Mouse (Mus musculus) heart, embryonic 10.5 days (tissue): ENCODE measurements around the gene Tmem88. TPM values are rescaled to one million over a fixed set of nuclear protein-coding genes. Genes with fewer than 3 reads are reported as not detected.

Experiments
- DNase-seq: peaks from one replicate; pipeline ENCODE4 v3.0.0-alpha.2; 2017; ENCODE audit warnings: low spot score
- H3K27ac ChIP-seq: fragments of 300-500 bp; sonication (generic); 2 replicates; pipeline ENCODE4 v1.5.1; 2016; ENCODE audit warnings: mild to moderate bottlenecking
- H3K27me3 ChIP-seq: fragments of 300-500 bp; sonication (generic); 2 replicates; pipeline ENCODE4 v1.6.1; 2016; ENCODE audit warnings: mild to moderate bottlenecking; ENCODE audit not compliant: poor library complexity, insufficient read depth, severe bottlenecking
- H3K36me3 ChIP-seq: fragments of 300-500 bp; sonication (generic); 2 replicates; pipeline ENCODE4 v1.6.1; 2016; ENCODE audit warnings: mild to moderate bottlenecking, moderate library complexity
- H3K4me1 ChIP-seq: fragments of 300-500 bp; sonication (generic); 2 replicates; pipeline ENCODE4 v1.6.1; 2016; ENCODE audit warnings: mild to moderate bottlenecking
- H3K4me3 ChIP-seq: fragments of 300-500 bp; sonication (generic); 2 replicates; pipeline ENCODE4 v1.5.1; 2016; ENCODE audit warnings: mild to moderate bottlenecking, moderate library complexity
- H3K9me3 ChIP-seq: fragments of 300-500 bp; sonication (generic); 2 replicates; pipeline ENCODE4 v1.6.1; 2016; ENCODE audit warnings: mild to moderate bottlenecking, moderate library complexity
- WGBS: fragments of 180-500 bp; shearing (Covaris S2); methylation state at CpG from one replicate; pipeline ENCODE4 v1.1.7; 2016; 5-methylcytosine and 5-hydroxymethylcytosine counted together
- polyA plus RNA-seq: library from polyadenylated mRNA; unstranded; fragments of >200 nt; fragmentation: Nextera tagmentation; extraction: Ambion mirVana; gene quantifications from 2 replicates; pipeline ENCODE4 v1.2.1, GENCODE M21; 2016

The Tmem88 gene
- polyA plus RNA-seq, 1 experiment from 2014 or later = 52.5 TPM

DNA sequence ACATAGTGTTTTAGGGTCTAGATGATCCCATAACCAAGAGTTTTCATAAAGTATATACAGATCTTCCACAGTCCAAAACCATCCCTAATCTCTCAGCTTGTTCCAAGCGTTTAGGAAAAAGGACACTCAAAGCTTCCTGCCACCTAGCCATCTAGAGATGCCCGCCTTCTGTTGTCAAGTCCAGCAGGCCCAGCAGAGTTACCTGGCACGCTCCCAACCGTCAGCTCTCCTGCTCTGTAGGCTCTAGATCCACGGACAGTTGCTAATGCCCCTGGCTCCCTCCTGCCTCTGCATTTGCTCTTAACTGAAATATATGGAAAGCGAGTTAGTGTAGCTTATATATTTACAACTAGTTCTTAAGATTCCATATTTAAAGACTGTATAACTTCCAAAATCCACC lies 16.7 kb downstream of the Tmem88 start:
- 80% methylated on average over 6 of the region's 6 CpGs for WGBS
- DNase-seq = no peak
- Histone ChIP-seq H3K36me3 (peaks cover 3% of the 10 kb centered on the region; the same call in 1 of the 2 replicates), H3K27ac (no peak overlapping the region), H3K4me3 (no peak overlapping the region), H3K4me1 (peaks cover 20% of the 10 kb centered on the region), H3K9me3 (no peaks in the 10 kb centered on the region), H3K27me3 (no peaks in the 10 kb centered on the region)

DNA sequence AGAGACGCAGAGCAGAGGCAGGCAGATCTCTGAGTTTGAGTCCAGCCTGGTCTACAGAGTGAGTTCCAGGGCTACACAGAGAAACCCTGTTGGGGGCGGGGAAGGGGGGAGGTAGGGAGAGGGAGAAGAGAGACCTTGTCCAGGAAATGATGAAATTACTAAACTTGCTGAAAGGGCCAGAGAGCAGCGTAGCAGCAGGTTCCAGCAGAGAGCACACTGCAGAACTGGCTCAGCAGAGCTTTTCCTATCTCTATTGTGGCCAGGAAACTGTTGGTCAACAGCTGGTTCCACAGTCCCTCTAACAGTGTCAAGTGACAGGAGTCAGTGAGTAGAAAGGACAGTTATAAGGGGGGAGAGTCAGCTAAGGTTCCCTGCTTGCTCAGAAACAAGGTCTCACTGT lies 18.4 kb downstream of the Tmem88 start:
- no peak overlapping the region for H3K4me3 ChIP-seq
- H3K4me1 ChIP-seq = peaks cover 20% of the 10 kb centered on the region
- no peak for DNase-seq
- H3K27ac ChIP-seq = no peak overlapping the region
- H3K27me3 ChIP-seq = no peaks in the 10 kb centered on the region
- WGBS = 74% methylated on average over 3 of the region's 3 CpGs
- peaks cover 7% of the 10 kb centered on the region; the same call in 1 of the 2 replicates for H3K36me3 ChIP-seq
- H3K9me3 ChIP-seq = no peaks in the 10 kb centered on the region

DNA sequence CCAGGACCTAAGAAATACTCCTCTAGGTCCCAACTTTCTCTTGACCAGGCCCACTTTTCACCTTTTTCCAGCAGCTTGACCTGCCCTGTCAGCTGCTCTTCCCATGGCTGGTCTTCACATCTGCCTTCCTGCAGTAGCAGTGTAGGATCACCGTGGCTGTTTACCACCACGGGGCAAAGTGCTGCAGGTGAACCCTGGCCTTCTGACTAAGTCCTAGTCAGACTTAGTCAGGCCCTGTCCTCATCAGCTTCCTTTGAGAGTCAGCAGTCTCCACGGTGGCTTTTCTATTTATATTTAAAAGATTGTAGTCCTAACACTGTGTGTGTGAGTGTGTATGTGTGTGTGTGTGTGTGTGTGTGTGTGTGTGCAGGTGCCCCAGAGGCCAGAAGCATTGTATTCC lies 20.3 kb downstream of the Tmem88 start:
- H3K36me3 ChIP-seq = peaks cover 12% of the 10 kb centered on the region; the same call in 1 of the 2 replicates
- no peak for DNase-seq
- WGBS = 75% methylated on average over 3 of the region's 3 CpGs
- no peak overlapping the region for H3K4me3 ChIP-seq
- no peak overlapping the region for H3K27ac ChIP-seq
- H3K27me3 ChIP-seq = no peaks in the 10 kb centered on the region
- no peaks in the 10 kb centered on the region for H3K9me3 ChIP-seq
- peaks cover 24% of the 10 kb centered on the region for H3K4me1 ChIP-seq

DNA sequence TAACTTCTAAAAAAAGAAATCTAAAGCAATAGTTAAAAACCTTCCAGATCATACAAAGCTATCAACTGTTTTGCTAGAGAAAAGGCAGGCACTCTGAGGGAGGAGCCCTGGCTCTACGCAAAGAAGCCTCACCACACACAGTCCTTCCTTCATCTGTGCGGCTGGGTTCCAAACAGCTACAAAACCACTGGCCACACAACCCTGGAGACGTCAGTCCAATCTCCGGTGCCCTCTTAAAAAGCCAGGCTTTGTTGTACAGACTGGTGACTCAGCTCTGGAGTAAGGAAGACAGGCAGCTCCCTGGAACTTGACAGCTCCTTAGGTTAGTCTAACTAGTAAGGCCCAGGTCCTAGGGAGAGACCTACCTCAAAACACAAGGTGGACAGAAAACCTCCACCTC lies 22.4 kb downstream of the Tmem88 start:
- Histone ChIP-seq H3K9me3 (no peaks in the 10 kb centered on the region), H3K4me3 (no peak overlapping the region), H3K27me3 (no peaks in the 10 kb centered on the region), H3K27ac (no peak overlapping the region), H3K4me1 (peaks cover 41% of the 10 kb centered on the region), H3K36me3 (peaks cover 13% of the 10 kb centered on the region; the same call in 1 of the 2 replicates)
- 86% methylated on average over 4 of the region's 4 CpGs for WGBS
- no peak for DNase-seq

DNA sequence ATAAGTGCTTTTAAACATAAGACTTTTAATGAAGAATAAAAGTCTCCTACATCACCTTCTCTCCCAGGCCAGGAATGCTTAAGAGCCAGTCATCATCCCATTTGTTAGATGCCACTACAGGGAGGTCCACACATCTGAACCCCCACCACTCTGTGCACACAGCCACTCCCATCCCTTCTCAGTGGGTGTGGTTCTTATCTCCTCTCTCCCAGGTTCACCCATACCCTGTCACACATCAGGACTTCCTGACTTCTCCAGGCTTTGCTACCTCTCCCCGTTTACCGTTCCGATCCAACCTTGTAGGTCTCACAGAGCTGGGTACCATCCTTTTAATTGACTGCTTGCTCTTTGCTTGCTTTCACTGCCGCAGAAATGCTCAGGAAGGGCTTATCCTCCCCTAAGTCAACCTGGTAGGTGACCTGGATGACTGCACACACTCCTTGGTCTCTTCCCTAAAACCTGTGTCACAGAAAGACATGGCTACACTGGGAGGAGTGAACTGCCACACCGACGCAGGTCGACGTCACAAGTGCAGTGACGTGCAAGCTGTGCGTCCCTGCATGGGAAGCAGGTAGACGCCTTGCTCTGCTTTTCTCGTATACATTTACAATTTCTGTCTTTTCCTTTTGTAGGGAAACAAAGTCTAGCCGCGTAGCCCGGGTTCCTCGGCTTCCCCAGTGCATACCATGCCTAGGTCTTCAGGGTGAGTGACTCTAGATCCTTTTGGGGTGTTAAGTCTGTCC lies 24.6 kb downstream of the Tmem88 start:
- no peak for DNase-seq
- Histone ChIP-seq H3K27ac (peak overlapping the region; percentile 42; the same call in 1 of the 2 replicates), H3K27me3 (no peaks in the 10 kb centered on the region), H3K4me1 (peaks cover 33% of the 10 kb centered on the region), H3K9me3 (no peaks in the 10 kb centered on the region), H3K36me3 (peaks cover 10% of the 10 kb centered on the region; the same call in 1 of the 2 replicates), H3K4me3 (peak overlapping the region; percentile 24; the same call in 1 of the 2 replicates)
- 84% methylated on average over 16 of the region's 16 CpGs for whole genome bisulfite sequencing

DNA sequence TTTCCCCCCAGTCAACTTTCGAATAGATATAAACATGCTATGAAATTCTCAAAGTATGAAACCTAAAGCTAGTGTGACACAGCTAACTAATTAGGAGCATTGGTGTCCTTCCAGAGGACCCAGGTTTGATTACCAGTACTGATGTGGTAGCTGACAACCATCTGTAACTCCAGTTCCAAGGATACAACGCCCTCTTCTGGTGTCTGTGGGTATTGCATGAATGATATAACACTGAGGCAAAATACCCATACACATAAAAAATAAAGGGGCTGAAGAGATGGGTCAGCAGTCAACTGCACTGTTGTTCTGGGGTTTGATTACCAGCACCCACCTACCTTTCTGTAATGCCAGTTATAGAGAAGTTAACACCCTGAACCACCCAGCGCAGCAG lies 25.3 kb downstream of the Tmem88 start:
- H3K36me3 ChIP-seq = peaks cover 10% of the 10 kb centered on the region; the same call in 1 of the 2 replicates
- 53% methylated on average over 3 of the region's 3 CpGs for WGBS

DNA sequence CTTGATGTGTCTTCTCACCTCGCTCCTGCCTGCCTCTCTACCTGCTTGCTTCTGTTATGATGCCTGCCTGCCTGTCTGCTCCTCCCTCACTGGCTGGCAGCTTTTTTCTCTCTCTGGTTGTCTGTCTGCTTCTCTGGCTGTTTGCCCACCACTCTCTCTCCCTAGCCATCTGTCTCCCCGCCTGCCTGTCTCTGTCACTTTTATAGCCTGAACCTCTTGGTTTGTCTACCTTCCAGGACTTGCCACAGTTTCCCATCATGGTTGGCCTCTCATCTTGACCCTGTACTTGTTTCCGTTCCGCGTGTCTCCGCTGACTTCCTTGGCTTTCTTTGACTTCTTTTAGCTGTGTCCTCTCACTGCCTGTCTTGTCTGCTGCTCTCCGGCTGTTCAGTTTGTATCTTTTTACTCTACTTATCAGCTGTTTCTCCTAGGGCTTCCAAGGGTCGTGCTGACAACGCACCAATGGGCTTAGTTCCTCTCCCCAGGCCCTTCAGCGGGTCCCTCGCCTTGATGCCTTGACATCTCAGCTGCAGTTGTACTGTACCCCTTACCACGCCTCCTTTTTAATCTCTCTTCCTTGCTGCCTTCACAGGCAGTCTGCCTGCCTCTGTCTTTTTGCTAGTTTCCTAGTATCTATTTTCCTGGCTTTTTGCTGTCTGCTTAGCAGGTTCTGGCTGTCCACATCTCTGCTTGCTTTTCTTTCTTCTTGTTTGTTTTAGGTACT lies 25.8 kb downstream of the Tmem88 start:
- Histone ChIP-seq H3K27ac (peak overlapping the region; percentile 76), H3K4me3 (peak overlapping the region; percentile 42), H3K4me1 (peaks cover 45% of the 10 kb centered on the region), H3K27me3 (no peaks in the 10 kb centered on the region), H3K9me3 (no peaks in the 10 kb centered on the region), H3K36me3 (peaks cover 10% of the 10 kb centered on the region; the same call in 1 of the 2 replicates)
- 20% methylated on average over 12 of the region's 12 CpGs for WGBS
- no peak for DNase-seq

More for the DNA sequence above, 25.3 kb downstream of the Tmem88 start:
- Histone ChIP-seq H3K4me3 (peak overlapping the region; percentile 42), H3K4me1 (peaks cover 39% of the 10 kb centered on the region), H3K9me3 (no peaks in the 10 kb centered on the region), H3K27me3 (no peaks in the 10 kb centered on the region), H3K27ac (peak overlapping the region; percentile 76; the same call in 1 of the 2 replicates)
- DNase-seq = no peak

DNA sequence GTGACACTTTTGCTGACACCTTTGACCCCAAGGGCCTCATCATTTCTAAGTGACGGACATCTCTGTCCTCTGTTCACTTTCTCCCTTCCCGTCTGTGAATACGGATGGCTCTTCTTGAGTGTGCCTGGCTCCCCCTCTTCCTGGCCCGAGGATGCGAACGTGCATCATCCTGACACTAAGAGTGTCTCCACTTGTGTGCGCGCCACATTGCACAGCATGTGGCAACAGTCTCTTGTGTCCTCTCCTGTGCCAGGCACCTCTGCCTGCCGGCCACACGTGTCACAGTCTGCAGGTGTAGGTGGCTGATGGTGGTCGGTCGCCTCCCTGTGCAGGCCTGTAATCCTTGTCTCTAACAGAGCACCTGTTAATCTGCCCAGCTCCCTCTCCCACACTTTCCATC lies 26.4 kb downstream of the Tmem88 start:
- H3K27ac ChIP-seq = peak overlapping the region; percentile 76
- H3K36me3 ChIP-seq = peaks cover 10% of the 10 kb centered on the region; the same call in 1 of the 2 replicates

DNA sequence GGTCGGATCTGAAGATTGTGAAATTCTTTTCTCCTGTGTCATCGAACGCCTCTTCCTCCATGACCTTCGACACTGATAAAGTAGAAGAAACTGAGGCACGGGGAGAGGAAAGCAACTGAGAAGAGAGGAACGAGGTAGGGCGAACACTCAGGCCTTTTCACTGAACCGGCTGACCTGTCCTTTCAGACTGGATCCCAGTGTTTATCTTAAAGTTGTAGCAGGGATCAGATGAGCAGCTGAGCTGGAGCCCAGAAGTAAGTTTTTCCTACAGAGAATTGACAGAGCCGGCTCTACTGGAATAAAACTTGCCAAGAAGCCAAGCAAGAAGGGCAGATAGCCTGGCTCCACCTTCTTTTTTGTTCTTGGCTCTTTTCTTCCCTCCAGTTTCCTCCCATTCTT lies 27.2 kb downstream of the Tmem88 start:
- DNase-seq = no peak
- Histone ChIP-seq H3K4me3 (peak overlapping the region; percentile 27; the same call in 1 of the 2 replicates), H3K36me3 (peaks cover 10% of the 10 kb centered on the region; the same call in 1 of the 2 replicates), H3K27me3 (no peaks in the 10 kb centered on the region), H3K9me3 (no peaks in the 10 kb centered on the region), H3K27ac (peak overlapping the region; percentile 76), H3K4me1 (peaks cover 52% of the 10 kb centered on the region)
- 13% methylated on average over 9 of the region's 9 CpGs for WGBS

More for the DNA sequence above, 26.4 kb downstream of the Tmem88 start:
- peaks cover 47% of the 10 kb centered on the region for H3K4me1 ChIP-seq
- 54% methylated on average over 12 of the region's 12 CpGs for WGBS
- H3K9me3 ChIP-seq = no peaks in the 10 kb centered on the region
- peak overlapping the region; percentile 42 for H3K4me3 ChIP-seq
- H3K27me3 ChIP-seq = no peaks in the 10 kb centered on the region
- no peak for DNase-seq

DNA sequence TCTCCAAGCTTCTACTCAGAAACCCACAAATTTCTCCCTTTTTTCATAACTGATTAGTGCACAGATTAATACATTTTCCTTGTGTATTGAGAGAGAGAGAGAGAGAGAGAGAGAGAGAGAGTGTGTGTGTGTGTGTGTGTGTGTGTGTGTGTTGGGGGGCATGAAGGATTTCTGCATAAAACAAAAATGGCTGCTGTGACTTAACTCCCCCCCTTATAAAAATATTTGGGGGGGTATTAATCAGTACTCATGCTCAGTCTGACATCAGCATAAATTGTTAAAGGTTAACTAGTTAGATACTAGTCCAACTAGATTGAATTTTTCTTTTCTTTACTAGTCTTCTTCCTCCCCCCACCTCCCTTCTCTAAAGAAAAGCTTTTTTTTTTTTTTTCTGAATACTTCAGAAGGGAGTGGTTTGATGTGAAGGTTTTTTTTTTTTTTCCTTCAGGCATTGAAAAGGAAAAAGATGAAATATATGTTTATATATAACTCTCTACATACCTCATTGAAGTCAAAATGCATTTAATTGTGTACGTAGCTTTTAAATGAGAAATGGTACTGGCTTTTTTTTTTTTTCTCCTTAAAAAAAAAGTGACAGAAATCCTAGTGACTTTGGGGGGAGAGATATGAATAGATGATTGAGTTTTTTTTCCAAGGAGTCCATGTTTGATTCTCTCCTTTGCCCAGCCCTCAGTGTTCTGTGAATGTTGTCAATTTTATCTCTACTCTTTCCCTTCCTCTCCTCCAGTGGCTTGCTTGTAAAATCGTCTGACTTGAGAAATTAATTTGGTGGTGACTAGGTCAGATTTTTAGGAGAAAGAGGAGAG lies 27.8 kb downstream of the Tmem88 start:
- H3K4me1 ChIP-seq = peaks cover 59% of the 10 kb centered on the region
- H3K4me3 ChIP-seq = peak overlapping the region; percentile 99
- H3K9me3 ChIP-seq = no peaks in the 10 kb centered on the region
- H3K27me3 ChIP-seq = no peaks in the 10 kb centered on the region
- peak overlapping the region; percentile 100 for H3K27ac ChIP-seq
- WGBS = 42% methylated on average over 2 of the region's 2 CpGs
- peaks cover 6% of the 10 kb centered on the region; the same call in 1 of the 2 replicates for H3K36me3 ChIP-seq
- no peak for DNase-seq

DNA sequence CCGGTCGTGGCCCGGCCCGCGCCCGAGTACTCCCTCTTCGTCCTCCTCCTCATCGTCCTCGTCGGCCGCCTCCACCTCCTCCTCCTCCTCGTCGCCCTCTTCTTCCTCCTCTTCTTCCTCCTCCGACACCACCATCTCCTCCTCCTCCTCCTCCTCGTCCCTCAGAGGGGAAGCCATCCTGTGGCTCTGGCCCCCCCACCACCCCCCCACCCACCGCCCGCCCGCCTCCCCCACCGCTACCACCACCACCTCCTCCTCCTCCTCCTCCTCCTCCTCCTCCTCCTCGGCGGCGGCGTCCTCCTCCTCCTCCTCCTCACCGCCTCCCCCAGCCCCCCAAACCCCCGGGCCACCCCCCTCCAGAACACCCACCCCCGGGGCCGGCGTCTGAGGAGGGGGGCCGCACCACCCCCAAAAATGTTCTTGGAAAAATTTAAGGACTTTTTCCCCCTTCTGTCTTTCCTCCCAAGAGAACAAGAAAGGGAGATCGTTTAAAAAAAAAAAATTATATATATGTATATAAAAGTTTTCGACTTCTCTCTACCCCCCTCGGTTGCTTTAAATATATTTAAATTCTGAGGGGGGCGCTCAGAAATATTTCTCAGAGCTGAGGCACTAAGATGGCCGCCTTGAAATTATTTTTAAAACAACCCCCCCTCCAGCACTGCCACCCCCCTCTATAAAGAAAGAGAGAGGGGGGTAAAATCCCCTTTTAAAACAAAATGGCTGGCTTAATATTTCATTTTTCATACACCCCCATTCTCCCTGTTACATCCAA lies 28.6 kb downstream of the Tmem88 start, which contains the start of gene Chd3:
Gene Chd3 (minus strand): TSS at position 192 of the 775 bp plus-strand sequence.
- peak within 1 kb of the TSS; percentile 100 for H3K27ac ChIP-seq
- WGBS = 6% methylated on average over 24 of the region's 34 CpGs
- H3K4me3 ChIP-seq = peak within 1 kb of the TSS; percentile 99
- H3K36me3 ChIP-seq = peaks cover 6% of the 10 kb centered on the region; the same call in 1 of the 2 replicates
- H3K4me1 ChIP-seq = peaks cover 67% of the 10 kb centered on the region
- no peaks in the 10 kb centered on the region for H3K9me3 ChIP-seq
- no peak for DNase-seq
- H3K27me3 ChIP-seq = no peaks in the 10 kb centered on the region
